Mouse (Mus musculus) olfactory bulb, adult 2 months (tissue): Measurements from ENCODE around the gene Gja1.

Experiments
- CTCF ChIP-seq: fragments of 200-500 bp; IDR thresholded peaks from 2 replicates; pipeline ENCODE4 v1.5.1; 2012; ENCODE audit warnings: low read depth, mild to moderate bottlenecking, low read length, moderate library complexity; ENCODE audit not compliant: insufficient read depth
- POLR2A ChIP-seq: fragments of 200-500 bp; IDR thresholded peaks from 2 replicates; pipeline ENCODE4 v1.6.1; 2012; ENCODE audit warnings: mild to moderate bottlenecking, low read depth, low read length, moderate library complexity; ENCODE audit not compliant: insufficient read depth

- TF ChIP-seq CTCF, result no peak
- no peak for TF ChIP-seq POLR2A
These were observed 20.7 kb downstream of the Gja1 start for GRCm38 (mm10) chr10:56397875-56398274.
